Mouse (Mus musculus) heart, embryonic 10.5 days (tissue): ENCODE results near the gene Foxo6. TPM values are rescaled to one million over a fixed set of nuclear protein-coding genes. Genes with fewer than 3 reads are reported as not detected.
A peak's percentile ranks its signal among the peaks of the same experiment; 100 is the strongest.

Source experiments
- DNase-seq: peaks from one replicate; pipeline ENCODE4 v3.0.0-alpha.2; 2017; ENCODE audit warnings: low spot score
- H3K27ac ChIP-seq: fragments of 300-500 bp; sonication (generic); 2 replicates; pipeline ENCODE4 v1.5.1; 2016; ENCODE audit warnings: mild to moderate bottlenecking
- H3K27me3 ChIP-seq: fragments of 300-500 bp; sonication (generic); 2 replicates; pipeline ENCODE4 v1.6.1; 2016; ENCODE audit warnings: mild to moderate bottlenecking; ENCODE audit not compliant: poor library complexity, insufficient read depth, severe bottlenecking
- H3K36me3 ChIP-seq: fragments of 300-500 bp; sonication (generic); 2 replicates; pipeline ENCODE4 v1.6.1; 2016; ENCODE audit warnings: mild to moderate bottlenecking, moderate library complexity
- H3K4me1 ChIP-seq: fragments of 300-500 bp; sonication (generic); 2 replicates; pipeline ENCODE4 v1.6.1; 2016; ENCODE audit warnings: mild to moderate bottlenecking
- H3K4me3 ChIP-seq: fragments of 300-500 bp; sonication (generic); 2 replicates; pipeline ENCODE4 v1.5.1; 2016; ENCODE audit warnings: mild to moderate bottlenecking, moderate library complexity
- H3K9me3 ChIP-seq: fragments of 300-500 bp; sonication (generic); 2 replicates; pipeline ENCODE4 v1.6.1; 2016; ENCODE audit warnings: mild to moderate bottlenecking, moderate library complexity
- WGBS: fragments of 180-500 bp; shearing (Covaris S2); methylation state at CpG from one replicate; pipeline ENCODE4 v1.1.7; 2016; 5-methylcytosine and 5-hydroxymethylcytosine counted together
- polyA plus RNA-seq: library from polyadenylated mRNA; unstranded; fragments of >200 nt; fragmentation: Nextera tagmentation; extraction: Ambion mirVana; gene quantifications from 2 replicates; pipeline ENCODE4 v1.2.1, GENCODE M21; 2016

The Foxo6 gene
- 0.07 and 0.20 TPM in 2 replicates for polyA plus RNA-seq

- H3K9me3 ChIP-seq: no peaks in the 10 kb centered on the region
- no peaks in the 10 kb centered on the region for H3K36me3 ChIP-seq
- peaks cover 84% of the 10 kb centered on the region for H3K27me3 ChIP-seq
- peak within 1 kb of the TSS; percentile 76 for H3K4me3 ChIP-seq
- peaks cover 46% of the 10 kb centered on the region for H3K4me1 ChIP-seq
- DNase-seq: peak; percentile 98
- WGBS: under 1% methylated on average over 94 of the region's 99 CpGs
- H3K27ac ChIP-seq: peak within 1 kb of the TSS; percentile 84
Observed at GRCm38 (mm10) chr4:120287290-120288111, at the start of gene Foxo6. Gene Foxo6, minus strand, starts transcription at chr4:120287349.

DNA sequence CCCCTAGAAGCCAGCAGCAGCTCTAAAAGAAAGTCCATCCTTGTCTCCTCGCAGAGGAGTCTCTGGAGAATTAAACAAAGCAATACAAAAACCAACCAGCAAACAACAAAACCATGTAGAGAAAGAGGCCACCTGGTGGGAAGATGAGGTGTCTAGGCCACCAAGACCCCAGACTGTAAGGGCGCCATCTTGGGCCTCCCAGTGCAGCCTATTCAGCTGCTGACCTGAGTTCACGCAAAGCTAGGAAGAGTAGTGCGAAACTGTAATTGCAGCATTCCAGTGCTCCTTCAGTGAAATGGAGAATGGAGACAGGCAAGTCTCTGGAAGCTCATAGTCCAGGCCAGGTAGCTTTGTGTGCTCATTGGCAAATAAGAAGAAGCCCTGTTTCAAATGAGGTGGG is 47.2 kb upstream of the Foxo6 start:
- no peaks in the 10 kb centered on the region for H3K36me3 ChIP-seq
- H3K27ac ChIP-seq: no peak overlapping the region
- WGBS: 87% methylated on average over 4 of the region's 4 CpGs
- peak; percentile 51 for DNase-seq
- H3K4me1 ChIP-seq: peaks cover 4% of the 10 kb centered on the region; the same call in 1 of the 2 replicates
- no peaks in the 10 kb centered on the region for H3K9me3 ChIP-seq
- H3K27me3 ChIP-seq: peaks cover 14% of the 10 kb centered on the region
- no peak overlapping the region for H3K4me3 ChIP-seq

GRCm38 (mm10) chr4:120332934-120333421 is 45.8 kb upstream of the Foxo6 start:
- 34% methylated on average over 11 of the region's 11 CpGs for WGBS
- Histone ChIP-seq H3K4me3 (no peak overlapping the region), H3K27me3 (peaks cover 27% of the 10 kb centered on the region), H3K9me3 (no peaks in the 10 kb centered on the region), H3K4me1 (no peaks in the 10 kb centered on the region), H3K27ac (no peak overlapping the region), H3K36me3 (no peaks in the 10 kb centered on the region)
- DNase-seq: peak; percentile 47

DNA sequence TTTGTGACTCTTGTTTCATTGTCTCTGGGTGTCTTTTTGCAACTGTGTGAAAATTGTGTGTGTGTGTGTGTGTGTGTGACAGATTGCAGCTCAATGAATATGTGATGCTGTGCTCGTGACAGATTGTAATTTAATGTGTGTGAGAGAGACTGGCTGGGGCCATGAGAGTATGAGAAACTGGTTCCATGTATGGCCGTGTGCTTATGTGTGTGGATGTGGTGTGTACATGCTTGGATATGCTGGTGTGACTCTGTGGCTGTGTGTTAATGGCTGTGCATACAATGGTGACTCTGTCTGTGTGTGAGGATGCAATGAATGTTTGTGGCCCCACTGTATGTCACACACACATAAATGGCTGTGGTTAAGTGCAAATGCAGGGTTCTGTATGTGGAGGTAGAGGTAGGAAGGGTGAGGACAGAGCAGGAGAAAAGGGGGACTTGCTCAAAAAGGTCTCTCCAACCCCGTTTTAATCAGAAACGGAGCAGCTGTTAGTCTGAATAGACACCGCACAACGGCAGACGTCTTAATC is 45.3 kb upstream of the Foxo6 start:
- peak; percentile 45 for DNase-seq
- Histone ChIP-seq H3K4me3 (no peak overlapping the region), H3K27ac (no peak overlapping the region), H3K36me3 (no peaks in the 10 kb centered on the region), H3K9me3 (no peaks in the 10 kb centered on the region), H3K27me3 (peaks cover 31% of the 10 kb centered on the region), H3K4me1 (no peaks in the 10 kb centered on the region)
- whole genome bisulfite sequencing: 53% methylated on average over 7 of the region's 7 CpGs

DNA sequence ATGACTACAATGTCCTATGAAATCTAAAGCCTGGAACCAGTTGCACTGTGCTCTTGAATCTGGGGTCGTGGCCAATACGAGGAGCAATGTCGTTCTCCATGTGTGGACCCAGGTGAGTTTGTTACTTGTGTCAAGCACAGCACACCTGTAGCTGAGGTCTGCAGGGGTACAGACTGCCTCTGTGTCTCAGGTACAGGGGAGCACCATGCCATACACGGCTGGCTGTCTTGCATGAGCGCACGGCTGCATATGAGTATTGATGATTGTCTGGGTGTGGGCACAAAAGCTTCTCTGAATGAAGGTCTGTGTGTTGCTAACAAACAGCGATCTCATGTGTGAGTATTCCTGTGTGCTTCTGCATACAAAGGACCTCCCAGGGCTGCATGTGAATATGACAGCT is 44.8 kb upstream of the Foxo6 start:
- Histone ChIP-seq H3K9me3 (no peaks in the 10 kb centered on the region), H3K4me3 (no peak overlapping the region), H3K36me3 (no peaks in the 10 kb centered on the region), H3K4me1 (no peaks in the 10 kb centered on the region), H3K27me3 (peaks cover 33% of the 10 kb centered on the region), H3K27ac (no peak overlapping the region)
- DNase-seq: no peak
- 91% methylated on average over 7 of the region's 7 CpGs for WGBS

- Histone ChIP-seq H3K4me3 (no peak overlapping the region), H3K9me3 (no peaks in the 10 kb centered on the region), H3K27me3 (peaks cover 37% of the 10 kb centered on the region), H3K27ac (no peak overlapping the region), H3K4me1 (no peaks in the 10 kb centered on the region), H3K36me3 (no peaks in the 10 kb centered on the region)
- 86% methylated on average over 2 of the region's 2 CpGs for WGBS
- DNase-seq: peak; percentile 64
Observed at GRCm38 (mm10) chr4:120331541-120331940, 44.4 kb upstream of the Foxo6 start.

DNA sequence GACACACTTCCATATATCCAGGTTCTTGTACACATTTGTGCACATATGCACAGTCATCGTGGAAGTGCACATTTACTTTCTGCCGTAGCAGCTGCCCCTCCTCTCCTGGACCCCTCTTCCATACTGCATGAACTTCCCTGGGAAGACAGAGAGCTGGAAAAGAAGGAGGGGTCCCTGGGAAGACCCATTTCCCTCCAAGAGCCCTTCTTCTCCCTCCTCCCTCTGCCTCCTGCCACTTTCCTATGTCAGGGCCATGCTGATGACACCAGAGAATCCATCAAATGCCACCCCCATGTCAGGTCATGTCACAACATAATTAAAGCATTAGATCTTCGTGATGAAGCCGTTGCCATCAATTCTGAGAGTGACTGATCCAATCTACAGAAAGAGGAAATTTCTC is 38.6 kb upstream of the Foxo6 start:
- peaks cover 6% of the 10 kb centered on the region; the same call in 1 of the 2 replicates for H3K4me1 ChIP-seq
- no peaks in the 10 kb centered on the region for H3K36me3 ChIP-seq
- no peak overlapping the region for H3K27ac ChIP-seq
- H3K9me3 ChIP-seq: no peaks in the 10 kb centered on the region
- peaks cover 57% of the 10 kb centered on the region for H3K27me3 ChIP-seq
- no peak overlapping the region for H3K4me3 ChIP-seq
- 62% methylated on average over 4 of the region's 4 CpGs for WGBS
- peak; percentile 45 for DNase-seq

DNA sequence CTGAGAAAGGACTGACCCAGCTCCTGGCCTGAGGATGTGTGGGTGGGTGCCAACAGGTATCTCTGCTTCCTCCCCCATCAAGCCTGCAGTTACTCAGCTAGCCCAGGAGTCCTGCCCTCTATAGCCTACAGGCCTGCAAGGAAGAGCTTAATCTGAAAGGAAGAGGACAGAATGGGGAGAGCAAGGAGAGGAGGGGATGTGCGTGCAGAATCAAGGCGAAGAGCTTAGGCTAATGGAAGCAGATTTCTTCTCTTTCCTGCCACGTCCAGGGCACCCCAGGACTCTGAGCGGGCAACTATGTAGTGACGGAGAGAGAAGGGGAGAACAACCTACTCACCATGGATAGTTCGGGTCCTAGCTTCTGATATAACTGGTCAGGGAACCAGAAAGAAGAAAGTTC is 37.9 kb upstream of the Foxo6 start:
- no peaks in the 10 kb centered on the region for H3K36me3 ChIP-seq
- no peak overlapping the region for H3K27ac ChIP-seq
- no peak overlapping the region for H3K4me3 ChIP-seq
- peaks cover 6% of the 10 kb centered on the region; the same call in 1 of the 2 replicates for H3K4me1 ChIP-seq
- DNase-seq: peak; percentile 66
- H3K9me3 ChIP-seq: no peaks in the 10 kb centered on the region
- H3K27me3 ChIP-seq: peaks cover 57% of the 10 kb centered on the region
- WGBS: 75% methylated on average over 6 of the region's 6 CpGs

GRCm38 (mm10) chr4:120323858-120324257 is 36.7 kb upstream of the Foxo6 start:
- no peak overlapping the region for H3K4me3 ChIP-seq
- H3K9me3 ChIP-seq: no peaks in the 10 kb centered on the region
- peaks cover 53% of the 10 kb centered on the region for H3K27me3 ChIP-seq
- WGBS: 74% methylated on average over 1 of the region's 1 CpGs
- H3K27ac ChIP-seq: no peak overlapping the region
- peak; percentile 69 for DNase-seq
- peaks cover 6% of the 10 kb centered on the region; the same call in 1 of the 2 replicates for H3K4me1 ChIP-seq
- H3K36me3 ChIP-seq: no peaks in the 10 kb centered on the region

GRCm38 (mm10) chr4:120323198-120323597 is 36.0 kb upstream of the Foxo6 start:
- no peaks in the 10 kb centered on the region for H3K36me3 ChIP-seq
- peak; percentile 67 for DNase-seq
- H3K4me3 ChIP-seq: no peak overlapping the region
- WGBS: 27% methylated on average over 6 of the region's 6 CpGs
- no peak overlapping the region for H3K27ac ChIP-seq
- H3K27me3 ChIP-seq: peaks cover 47% of the 10 kb centered on the region
- peaks cover 6% of the 10 kb centered on the region; the same call in 1 of the 2 replicates for H3K4me1 ChIP-seq
- H3K9me3 ChIP-seq: no peaks in the 10 kb centered on the region

GRCm38 (mm10) chr4:120317541-120317940 is 30.4 kb upstream of the Foxo6 start:
- peak; percentile 22 for DNase-seq
- Histone ChIP-seq H3K27me3 (peaks cover 27% of the 10 kb centered on the region), H3K4me1 (no peaks in the 10 kb centered on the region), H3K4me3 (no peak overlapping the region), H3K27ac (no peak overlapping the region), H3K36me3 (no peaks in the 10 kb centered on the region), H3K9me3 (no peaks in the 10 kb centered on the region)
- 56% methylated on average over 2 of the region's 2 CpGs for WGBS

- H3K4me1 ChIP-seq: no peaks in the 10 kb centered on the region
- no peaks in the 10 kb centered on the region for H3K9me3 ChIP-seq
- no peak overlapping the region for H3K4me3 ChIP-seq
- peaks cover 27% of the 10 kb centered on the region for H3K27me3 ChIP-seq
- no peak overlapping the region for H3K27ac ChIP-seq
- WGBS: 77% methylated on average over 4 of the region's 4 CpGs
- no peaks in the 10 kb centered on the region for H3K36me3 ChIP-seq
- DNase-seq: peak; percentile 4
Observed at GRCm38 (mm10) chr4:120316716-120317115, 29.6 kb upstream of the Foxo6 start.

- 0 out of 2 replicates have a peak, but pooled peaks cover 2% of the 10 kb centered on the region for H3K9me3 ChIP-seq
- H3K4me1 ChIP-seq: no peaks in the 10 kb centered on the region
- no peaks in the 10 kb centered on the region for H3K36me3 ChIP-seq
- WGBS: 32% methylated on average over 3 of the region's 3 CpGs
- no peak for DNase-seq
- peaks cover 24% of the 10 kb centered on the region for H3K27me3 ChIP-seq
- no peak overlapping the region for H3K4me3 ChIP-seq
- H3K27ac ChIP-seq: no peak overlapping the region
Observed at GRCm38 (mm10) chr4:120314571-120314970, 27.4 kb upstream of the Foxo6 start.
